Mouse (Mus musculus): ENCODE measurements around the gene Lrpap1. TPM values are rescaled to one million over a fixed set of nuclear protein-coding genes. Genes with fewer than 3 reads are reported as not detected.

The Lrpap1 gene
- total RNA-seq (2021) = 100 to 1,000 TPM; 139 to 153 TPM

DNA sequence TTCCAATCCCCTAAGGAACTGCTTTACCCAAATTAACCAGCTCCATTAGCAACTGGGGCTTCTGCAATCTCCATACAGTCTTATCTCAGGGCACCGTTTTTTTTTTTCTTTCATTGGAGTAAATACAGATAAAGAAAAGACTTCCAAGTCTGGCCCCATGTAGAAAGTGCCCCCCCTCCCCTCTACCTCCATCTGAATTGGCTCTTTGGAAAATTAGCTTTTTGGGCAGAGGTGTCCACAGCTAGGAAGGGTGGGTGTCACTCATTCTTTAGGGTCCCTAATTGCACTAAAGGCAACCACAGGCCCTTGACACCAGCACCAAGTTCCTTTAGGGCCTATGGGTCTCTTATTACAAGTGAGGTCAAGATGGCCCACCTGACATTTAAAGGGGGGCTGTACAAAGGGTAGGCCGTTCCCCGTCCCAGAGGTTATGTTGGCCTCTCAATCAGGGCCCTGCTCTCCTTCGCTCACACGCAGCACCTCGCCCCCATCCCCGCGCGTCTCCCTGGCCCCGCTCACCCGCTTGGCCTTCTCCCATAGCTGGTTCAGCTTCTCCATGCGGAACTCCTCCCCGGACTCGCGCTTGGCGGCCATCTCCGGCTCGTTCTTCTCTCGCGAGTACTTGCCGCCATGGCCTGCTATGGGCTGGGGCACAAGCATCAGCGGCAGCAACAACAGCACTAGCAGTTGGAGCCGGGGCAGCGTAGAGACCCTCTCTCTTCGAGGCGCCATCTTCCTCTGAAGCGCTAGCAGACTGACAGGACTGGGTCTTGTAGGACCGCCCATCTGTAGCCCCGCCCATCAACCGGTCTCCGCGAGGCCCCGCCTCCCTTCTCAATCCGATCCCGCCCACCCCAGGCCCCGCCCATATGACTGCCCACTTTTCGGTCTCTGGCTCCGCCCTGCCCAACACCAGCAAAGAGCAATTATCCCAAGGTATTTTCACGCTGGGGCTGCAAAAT is at the start of gene Lrpap1:
Gene Lrpap1, minus strand, starts transcription at position 807 of the 962 bp plus-strand sequence.
- intact Hi-C loops (cut with DNase I) = no loop called here

GRCm38 (mm10) chr5:35149939-35150338 is 44.4 kb upstream of the Lrpap1 start:
- no peak for DNase-seq (ENCODE audit: low spot score in 2 of 2)
- intact Hi-C loops (cut with DNase I) = no loop called here

More for the DNA sequence above, at the start of gene Lrpap1:
- peak; percentile 87 to 89 for DNase-seq (ENCODE audit: low spot score in 2 of 2)

GRCm38 (mm10) chr5:35149526-35149925 is 44.0 kb upstream of the Lrpap1 start:
- intact Hi-C loops (cut with DNase I) = no loop called here
- no peak for DNase-seq (ENCODE audit: low spot score in 2 of 2)

GRCm38 (mm10) chr5:35147963-35148767 is 42.6 kb upstream of the Lrpap1 start:
- DNase-seq (ENCODE audit: low spot score in 2 of 2) = no peak
- intact Hi-C loops (cut with DNase I) = no loop called here

DNA sequence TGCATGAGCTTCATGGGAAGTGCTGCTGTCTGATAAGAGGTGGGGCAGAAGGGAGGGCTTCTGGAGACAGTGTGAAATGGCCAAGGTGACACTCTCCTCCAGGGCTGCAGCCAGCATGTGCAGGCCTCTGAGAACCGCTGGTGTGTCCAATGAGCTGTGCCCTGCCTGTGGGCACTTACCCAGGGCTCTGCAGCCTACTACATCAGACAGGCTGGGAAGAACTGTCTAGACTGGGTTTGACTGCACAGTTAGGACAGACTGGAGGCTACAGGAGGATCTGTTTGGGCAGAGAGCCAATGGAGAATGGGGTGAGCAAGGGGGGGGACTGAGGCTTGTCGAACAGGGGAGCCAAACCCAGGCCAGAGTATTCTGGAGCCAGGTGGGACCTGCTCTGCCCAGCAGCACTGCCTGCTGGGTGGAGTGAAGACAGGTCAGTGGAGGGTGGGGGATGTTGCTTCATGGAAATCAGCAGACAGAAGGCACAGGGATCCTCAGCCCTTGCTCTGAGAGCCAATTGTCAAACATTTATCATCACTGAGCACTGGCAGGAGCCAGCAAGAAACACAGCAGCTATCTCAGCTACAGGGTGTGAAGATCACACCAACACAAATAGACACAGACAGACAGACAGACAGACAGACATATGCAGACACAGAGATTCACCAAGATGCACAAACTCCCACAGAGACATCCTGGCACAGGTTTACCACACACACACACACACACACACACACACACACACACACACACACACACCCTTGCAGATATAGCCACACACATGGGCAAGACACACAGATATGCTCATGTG is 41.8 kb upstream of the Lrpap1 start:
- no peak for DNase-seq (ENCODE audit: low spot score in 2 of 2)
- intact Hi-C loops (cut with DNase I) = no loop called here

- no peak for DNase-seq (ENCODE audit: low spot score in 2 of 2)
- intact Hi-C loops (cut with DNase I) = no loop called here
Measured at GRCm38 (mm10) chr5:35146747-35147146, 41.2 kb upstream of the Lrpap1 start.

DNA sequence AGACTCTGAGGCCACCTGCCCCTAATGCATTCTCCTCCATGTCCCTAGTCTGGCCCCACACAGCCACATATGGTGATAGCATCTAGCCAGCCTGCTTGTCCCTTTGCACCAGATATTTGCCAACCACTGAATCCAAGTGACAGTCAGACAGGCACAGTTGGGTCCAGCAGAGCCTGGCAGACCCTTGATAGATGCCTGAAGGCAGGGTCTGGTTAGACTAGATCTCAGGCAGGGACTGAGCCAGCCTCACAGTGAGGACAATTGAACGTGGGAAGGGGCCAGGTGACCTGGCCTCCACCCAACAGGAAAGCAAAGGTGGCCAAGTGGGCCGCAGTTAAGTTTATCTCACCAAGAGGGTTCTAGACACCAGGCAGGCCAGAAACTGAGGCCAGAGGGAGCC is 39.1 kb upstream of the Lrpap1 start:
- intact Hi-C loops (cut with DNase I) = loop anchor here (5.0 kb wide), 1 partner anchor 188 kb away; no protein-coding TSS in a partner anchor
- no peak for DNase-seq (ENCODE audit: low spot score in 2 of 2)

DNA sequence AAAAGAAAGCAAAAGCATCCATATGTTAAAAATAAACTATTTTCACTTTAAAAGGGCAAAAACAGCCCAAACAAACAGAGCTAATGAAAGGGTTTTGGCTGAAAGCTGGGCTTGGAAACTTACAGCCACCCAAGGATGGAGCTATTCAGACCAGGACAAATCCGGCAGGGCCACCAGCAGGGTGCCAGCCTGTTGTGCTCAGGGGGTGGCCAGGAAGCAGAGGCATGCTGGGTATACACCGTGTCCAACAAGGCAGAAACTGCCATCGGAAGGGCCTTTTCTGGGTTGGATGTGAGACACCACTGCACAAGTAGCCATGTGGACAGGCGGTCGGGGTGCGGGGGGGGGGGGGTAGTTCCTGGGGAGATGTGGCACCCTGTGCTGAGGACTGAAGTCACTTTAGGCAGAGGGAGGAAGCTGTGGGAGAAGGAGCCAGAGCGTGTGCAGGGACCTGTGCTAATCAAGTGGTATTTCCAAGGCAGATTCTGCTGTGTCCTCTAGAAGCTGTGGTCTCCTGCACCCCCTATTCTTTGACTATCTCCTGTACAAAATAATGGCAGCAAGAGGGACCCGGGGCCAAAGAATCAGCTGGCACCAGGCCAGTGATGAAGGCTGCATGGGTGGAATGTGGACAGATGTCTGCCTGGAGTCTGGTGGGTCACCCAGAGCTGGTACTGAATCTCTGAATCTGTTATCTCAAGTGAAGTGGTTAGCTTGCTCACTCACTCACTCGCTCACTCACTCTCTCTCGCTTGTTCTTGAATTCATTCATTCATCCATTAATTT is 38.1 kb upstream of the Lrpap1 start:
- intact Hi-C loops (cut with DNase I) = loop anchor here (5.0 kb wide), 1 partner anchor 189 kb away; no protein-coding TSS in a partner anchor
- no peak for DNase-seq (ENCODE audit: low spot score in 2 of 2)

GRCm38 (mm10) chr5:35142910-35143309 is 37.3 kb upstream of the Lrpap1 start:
- DNase-seq (ENCODE audit: low spot score in 2 of 2) = no peak
- intact Hi-C loops (cut with DNase I) = loop anchor here (5.0 kb wide), 1 partner anchor 189 kb away; no protein-coding TSS in a partner anchor

DNA sequence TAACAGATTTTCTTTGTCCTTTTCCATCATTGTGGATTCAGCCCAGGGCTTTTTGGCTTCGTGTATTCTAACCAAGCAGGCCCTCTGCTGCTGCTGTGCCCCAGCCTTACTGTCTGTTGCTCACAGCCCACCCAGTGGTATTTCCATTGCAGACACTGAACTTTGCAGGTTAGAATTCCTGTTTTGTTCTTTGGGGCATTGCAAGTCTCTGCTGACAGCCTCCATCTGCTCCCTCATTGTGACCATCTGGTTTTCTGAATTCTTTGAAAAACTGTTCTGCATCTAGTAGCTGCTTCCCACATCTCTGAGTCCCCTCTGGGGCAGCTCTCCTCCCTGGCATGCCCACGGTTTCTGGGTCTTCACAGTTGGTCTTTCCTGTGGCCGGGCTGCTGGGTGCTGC is 35.8 kb upstream of the Lrpap1 start:
- intact Hi-C loops (cut with DNase I) = loop anchor here (5.0 kb wide), 1 partner anchor 191 kb away; no protein-coding TSS in a partner anchor
- DNase-seq (ENCODE audit: low spot score in 2 of 2) = peak; percentile 55 to 60

DNA sequence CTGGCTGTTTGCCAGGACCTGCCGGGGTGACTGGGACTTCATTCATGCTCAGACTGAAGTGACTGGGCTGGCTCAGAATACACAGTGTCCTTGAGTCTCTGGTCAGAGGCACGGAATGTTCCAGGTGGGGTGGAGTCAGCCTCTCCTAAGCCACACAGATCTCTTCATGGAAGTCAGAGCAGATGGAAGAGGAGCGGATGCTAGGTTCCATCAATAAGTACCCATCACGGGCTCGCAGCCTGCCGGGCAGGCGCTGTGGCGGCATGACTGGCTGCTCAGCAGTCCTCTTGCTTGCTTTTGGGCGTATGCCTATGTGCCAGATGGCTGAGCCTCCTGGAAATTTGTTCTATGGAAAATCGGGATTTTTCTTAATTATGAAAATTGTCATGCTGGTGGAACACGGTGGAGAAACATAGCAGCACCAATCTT is 32.6 kb upstream of the Lrpap1 start:
- peak; percentile 75 to 77 for DNase-seq (ENCODE audit: low spot score in 2 of 2)
- intact Hi-C loops (cut with DNase I) = no loop called here

DNA sequence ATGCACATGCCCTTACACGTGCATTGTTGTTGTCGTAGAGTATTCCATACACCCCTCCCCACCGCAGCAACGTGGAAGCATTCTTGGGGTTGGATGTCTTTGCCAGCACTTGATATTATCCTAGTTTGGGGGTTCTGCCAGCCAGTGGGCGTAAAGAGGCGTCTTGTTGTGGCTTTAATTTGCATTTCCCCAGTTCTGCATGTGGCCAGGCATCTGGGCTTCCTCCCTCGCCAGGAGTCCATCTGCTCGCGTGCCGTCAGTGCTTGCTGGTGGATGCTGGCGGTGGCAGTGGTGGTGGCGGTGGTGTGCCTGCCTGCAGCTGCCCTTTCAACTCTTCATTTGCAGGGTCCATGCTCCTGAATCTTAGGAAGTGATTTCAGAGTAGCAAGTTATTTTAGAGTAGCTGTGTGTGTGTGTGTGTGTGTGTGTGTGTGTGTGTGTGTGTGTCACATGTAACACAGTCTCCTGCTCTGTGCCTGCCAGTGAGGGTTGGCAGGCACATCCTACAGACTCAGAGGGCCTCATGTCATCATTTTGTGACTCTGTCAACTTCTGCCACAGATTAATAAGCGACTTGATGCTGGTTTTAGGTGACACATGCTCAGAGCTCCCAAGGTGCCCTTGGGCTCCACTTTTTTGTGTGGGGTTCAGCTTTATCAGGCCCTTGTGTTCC is 32.1 kb upstream of the Lrpap1 start:
- DNase-seq (ENCODE audit: low spot score in 2 of 2) = peak; percentile 90 to 92
- intact Hi-C loops (cut with DNase I) = no loop called here

DNA sequence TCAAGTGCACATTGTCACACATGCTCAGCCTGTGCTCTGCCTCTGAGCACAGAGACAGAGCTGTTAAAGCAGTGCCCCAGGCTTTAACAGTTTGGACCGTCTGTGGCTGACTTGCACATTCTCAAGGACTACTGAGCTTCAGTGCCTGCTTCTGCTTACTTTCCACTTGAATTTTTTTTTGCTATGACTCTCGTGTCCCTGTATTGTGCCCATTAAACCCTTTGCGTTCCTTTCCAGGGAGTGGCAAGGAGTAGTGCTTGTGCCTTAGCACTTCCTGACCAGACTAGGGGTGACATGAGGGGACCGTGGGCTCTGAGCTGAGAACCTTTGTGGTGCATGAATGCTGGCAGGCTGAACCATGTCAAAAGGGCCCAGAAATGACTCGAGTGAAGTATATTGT is 30.3 kb upstream of the Lrpap1 start:
- no peak for DNase-seq (ENCODE audit: low spot score in 2 of 2)
- intact Hi-C loops (cut with DNase I) = no loop called here

- intact Hi-C loops (cut with DNase I) = no loop called here
- no peak for DNase-seq (ENCODE audit: low spot score in 2 of 2)
Measured at GRCm38 (mm10) chr5:35134286-35134685, 28.7 kb upstream of the Lrpap1 start.

DNA sequence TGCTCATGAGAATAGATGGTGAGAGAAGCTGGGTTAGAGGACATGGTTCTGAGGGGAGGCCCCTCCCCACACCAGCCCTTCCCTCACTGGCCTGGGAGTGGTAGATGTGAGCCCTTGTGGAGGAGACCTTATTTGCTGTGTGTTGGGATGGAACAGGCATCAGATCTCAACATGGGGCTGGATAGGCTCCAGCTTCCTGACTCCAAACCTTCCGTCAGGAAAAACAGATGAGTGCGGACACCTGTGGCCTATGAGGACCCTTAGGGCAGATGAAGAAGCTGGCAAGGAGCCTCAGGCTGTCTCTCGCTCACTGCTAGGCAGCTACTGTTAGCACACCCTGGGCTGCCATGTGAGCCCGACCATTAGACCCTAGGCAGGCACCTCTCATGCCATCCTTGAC is 27.9 kb upstream of the Lrpap1 start:
- DNase-seq (ENCODE audit: low spot score in 2 of 2) = no peak
- intact Hi-C loops (cut with DNase I) = no loop called here

GRCm38 (mm10) chr5:35132278-35132980 is 26.9 kb upstream of the Lrpap1 start:
- no peak for DNase-seq (ENCODE audit: low spot score in 2 of 2)
- intact Hi-C loops (cut with DNase I) = no loop called here

DNA sequence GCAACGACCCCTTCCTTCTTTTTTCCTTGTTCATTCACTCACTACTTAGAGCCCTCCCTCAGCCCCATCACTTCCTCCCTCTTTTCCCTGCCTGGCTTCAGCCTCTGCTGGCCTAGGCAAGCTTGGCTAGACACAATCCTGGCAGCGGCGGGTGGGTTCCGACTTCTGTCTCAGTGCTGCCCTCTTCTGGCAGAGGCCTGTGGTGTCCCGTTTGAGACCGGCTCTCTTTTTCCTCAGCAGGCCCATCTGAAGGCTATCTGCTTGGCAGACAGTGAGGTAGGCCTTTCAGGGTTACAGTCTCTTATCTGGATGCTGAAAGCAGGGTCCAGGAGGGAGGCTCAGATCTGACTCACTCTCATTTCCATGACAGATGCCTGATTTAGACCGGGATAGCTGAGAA is 26.2 kb upstream of the Lrpap1 start:
- intact Hi-C loops (cut with DNase I) = no loop called here
- DNase-seq (ENCODE audit: low spot score in 2 of 2) = peak; percentile 74 to 81

DNA sequence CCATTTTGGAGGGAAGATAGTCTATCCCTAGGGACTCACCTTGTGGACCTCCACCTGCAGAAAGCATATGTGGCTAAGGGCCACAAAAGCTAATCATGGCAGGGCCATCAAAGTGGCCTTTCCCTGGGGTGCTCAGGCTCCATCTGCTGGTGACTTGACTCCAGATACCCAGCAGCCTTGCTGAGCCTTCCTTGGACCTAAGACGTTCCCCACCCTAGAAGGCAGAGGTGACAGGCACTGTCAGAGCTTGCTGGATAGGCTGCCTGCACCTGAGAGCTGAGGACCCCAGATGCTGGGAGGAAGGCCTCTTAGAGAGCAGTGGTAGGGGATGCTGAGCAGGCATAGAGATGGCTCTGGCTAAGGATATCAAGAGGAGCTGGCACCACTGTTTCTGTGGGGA is 25.7 kb upstream of the Lrpap1 start:
- intact Hi-C loops (cut with DNase I) = no loop called here
- DNase-seq (ENCODE audit: low spot score in 2 of 2) = no peak
